Mouse (Mus musculus) ovary, adult 18-20 months (tissue): Measurements from ENCODE around the gene Ppil4.
"Not testable (repeated sequence)": the region's sequence is repeated elsewhere in the genome, so short reads cannot be mapped to it uniquely, and the experiment has no call there.

Source experiments
- DNase-seq: peaks from one replicate; pipeline ENCODE4 v3.0.0; 2022; ENCODE audit warnings: low spot score, mixed read lengths

The Ppil4 gene

GRCm38 (mm10) chr10:7792751-7793385, at the start of gene Ppil4, which contains the start of gene Ginm1:
Gene Ppil4 (plus strand): TSS chr10:7792891.
Gene Ginm1 (minus strand): TSS chr10:7792824.
- peak; percentile 79 for DNase-seq

GRCm38 (mm10) chr10:7745528-7745927, 47.2 kb upstream of the Ppil4 start:
- not testable (repeated sequence) for DNase-seq

GRCm38 (mm10) chr10:7748752-7749151, 43.9 kb upstream of the Ppil4 start:
- no peak for DNase-seq

- no peak for DNase-seq
Observed at GRCm38 (mm10) chr10:7757544-7757943, 35.1 kb upstream of the Ppil4 start.

GRCm38 (mm10) chr10:7772346-7772745, 20.3 kb upstream of the Ppil4 start:
- DNase-seq: no peak

GRCm38 (mm10) chr10:7772769-7773168, 19.9 kb upstream of the Ppil4 start:
- DNase-seq: no peak

- no peak for DNase-seq
Observed at GRCm38 (mm10) chr10:7775421-7775820, 17.3 kb upstream of the Ppil4 start.

GRCm38 (mm10) chr10:7778361-7778760, 14.3 kb upstream of the Ppil4 start:
- no peak for DNase-seq

GRCm38 (mm10) chr10:7779751-7780237, 12.9 kb upstream of the Ppil4 start:
- DNase-seq: no peak

- DNase-seq: peak; percentile 84
Observed at GRCm38 (mm10) chr10:7780238-7781176, 12.2 kb upstream of the Ppil4 start.

GRCm38 (mm10) chr10:7781214-7781613, 11.5 kb upstream of the Ppil4 start:
- no peak for DNase-seq

GRCm38 (mm10) chr10:7787319-7787718, 5.4 kb upstream of the Ppil4 start:
- no peak for DNase-seq

GRCm38 (mm10) chr10:7792254-7792750, 389 bp upstream of the Ppil4 start:
- no peak for DNase-seq

- DNase-seq: no peak
Observed at GRCm38 (mm10) chr10:7801258-7801657, 8.6 kb downstream of the Ppil4 start.

GRCm38 (mm10) chr10:7802519-7803140, 9.9 kb downstream of the Ppil4 start:
- no peak for DNase-seq

- DNase-seq: no peak
Observed at GRCm38 (mm10) chr10:7809937-7810336, 17.2 kb downstream of the Ppil4 start.

- DNase-seq: no peak
Observed at GRCm38 (mm10) chr10:7816476-7816875, 23.8 kb downstream of the Ppil4 start.

- DNase-seq: no peak
Observed at GRCm38 (mm10) chr10:7818676-7819075, 26.0 kb downstream of the Ppil4 start.

- no peak for DNase-seq
Observed at GRCm38 (mm10) chr10:7819156-7819555, 26.5 kb downstream of the Ppil4 start.

GRCm38 (mm10) chr10:7819603-7820002, 26.9 kb downstream of the Ppil4 start:
- no peak for DNase-seq

- no peak for DNase-seq
Observed at GRCm38 (mm10) chr10:7820171-7820570, 27.5 kb downstream of the Ppil4 start.

- DNase-seq: no peak
Observed at GRCm38 (mm10) chr10:7821981-7822380, 29.3 kb downstream of the Ppil4 start.
